Mouse (Mus musculus) left cerebral cortex, adult 2 months (tissue): ENCODE data around the gene Slc26a11. TPM values are rescaled to one million over a fixed set of nuclear protein-coding genes. Genes with fewer than 3 reads are reported as not detected.
"Not testable (repeated sequence)": the region's sequence is repeated elsewhere in the genome, so short reads cannot be mapped to it uniquely, and the experiment has no call there.

Source experiments
- DNase-seq, 2 experiments: peaks; one replicate each; pipeline ENCODE4 v3.0.0; 2021 to 2022; ENCODE audit warnings: low spot score in 2 of 2, mixed read lengths in 1 of 2; ENCODE audit errors: extremely low spot score in 1 of 2
- H3K27ac ChIP-seq: fragments of 200-600 bp; 2 replicates; pipeline ENCODE4 v1.8.1; 2022
- H3K4me3 ChIP-seq: fragments of 200-600 bp; 2 replicates; pipeline ENCODE4 v1.8.1; 2022
- CTCF ChIP-seq: fragments of 200-600 bp; IDR thresholded peaks from 2 replicates; pipeline ENCODE4 v1.8.1; 2022; ENCODE audit warnings: antibody characterized with exemption, mild to moderate bottlenecking, moderate library complexity
- intact Hi-C: fragments of 180-260 bp; cut with DNase I; formaldehyde crosslinking; loops from one replicate; pipeline ENCODE4 v1.15.1; 2025
- total RNA-seq, 2 experiments: library from RNA; stranded (reverse); gene quantifications; 2 replicates each; pipeline ENCODE4 v1.2.3; 2021

Slc26a11 gene
- total RNA-seq, 2 experiments from 2014 or later: 3.9 TPM

DNA sequence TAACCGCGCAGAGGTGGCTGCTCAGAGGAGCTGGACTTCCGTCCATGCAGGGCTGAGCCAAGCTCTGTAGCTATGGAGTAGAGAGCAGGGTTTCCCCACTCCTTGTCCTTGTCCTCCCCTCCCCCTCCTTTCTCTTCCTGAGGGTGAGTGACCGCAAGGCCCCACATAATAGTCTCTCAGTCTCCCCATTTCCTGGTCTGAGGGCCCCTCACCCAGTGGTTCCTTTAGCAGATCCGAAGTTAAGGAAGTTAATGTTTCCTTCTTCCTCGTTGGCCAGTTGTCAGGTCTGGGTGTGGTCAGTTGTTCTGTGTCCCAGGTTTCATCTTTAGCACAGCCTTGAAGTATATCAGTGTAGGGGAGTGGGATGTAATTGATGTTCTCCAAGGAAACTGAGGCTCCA, 20.1 kb downstream of the Slc26a11 start:
- Histone ChIP-seq H3K4me3 (no peak overlapping the region), H3K27ac (no peak overlapping the region)
- intact Hi-C loops: no loop called here
- TF ChIP-seq CTCF: no peak
- DNase-seq: no peak

DNA sequence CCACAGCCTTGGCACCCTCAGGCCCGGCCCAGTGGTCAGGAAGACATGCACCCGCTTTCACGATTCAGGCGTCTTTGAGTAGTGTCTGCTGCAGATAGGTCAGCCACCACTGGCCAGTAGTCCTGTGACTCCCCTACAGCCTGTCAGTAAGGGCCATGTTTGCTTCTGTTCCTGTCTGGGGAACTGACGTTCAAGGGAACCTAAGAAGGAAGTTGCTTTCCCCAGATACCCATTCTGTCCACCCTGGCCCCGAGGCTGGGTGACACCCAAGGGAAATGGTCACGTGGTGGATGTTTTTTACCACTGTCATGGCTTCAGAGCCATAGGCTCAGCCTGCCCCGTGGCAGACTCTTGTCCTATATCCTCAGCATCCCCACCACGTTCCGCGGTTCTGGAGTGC, 22.0 kb downstream of the Slc26a11 start:
- Histone ChIP-seq H3K4me3 (no peak overlapping the region), H3K27ac (no peak overlapping the region)
- intact Hi-C loops: no loop called here
- no peak for DNase-seq
- TF ChIP-seq CTCF: no peak

- H3K27ac ChIP-seq: no peak overlapping the region
- no peak overlapping the region for H3K4me3 ChIP-seq
- intact Hi-C loops: no loop called here
- no peak for TF ChIP-seq CTCF
- no peak for DNase-seq
Measured at GRCm38 (mm10) chr11:119378551-119378950, 23.2 kb downstream of the Slc26a11 start.

- DNase-seq: no peak
- no peak for TF ChIP-seq CTCF
- no peak overlapping the region for H3K27ac ChIP-seq
- H3K4me3 ChIP-seq: no peak overlapping the region
- intact Hi-C loops: no loop called here
Measured at GRCm38 (mm10) chr11:119381631-119382337, 26.4 kb downstream of the Slc26a11 start.

- DNase-seq: no peak
- intact Hi-C loops: no loop called here
- H3K27ac ChIP-seq: no peak overlapping the region
- no peak for TF ChIP-seq CTCF
- H3K4me3 ChIP-seq: no peak overlapping the region
Measured at GRCm38 (mm10) chr11:119382338-119382850, 27.0 kb downstream of the Slc26a11 start.

GRCm38 (mm10) chr11:119384904-119385303, 29.5 kb downstream of the Slc26a11 start:
- TF ChIP-seq CTCF: no peak
- intact Hi-C loops: no loop called here
- no peak overlapping the region for H3K27ac ChIP-seq
- no peak overlapping the region for H3K4me3 ChIP-seq
- DNase-seq: no peak

DNA sequence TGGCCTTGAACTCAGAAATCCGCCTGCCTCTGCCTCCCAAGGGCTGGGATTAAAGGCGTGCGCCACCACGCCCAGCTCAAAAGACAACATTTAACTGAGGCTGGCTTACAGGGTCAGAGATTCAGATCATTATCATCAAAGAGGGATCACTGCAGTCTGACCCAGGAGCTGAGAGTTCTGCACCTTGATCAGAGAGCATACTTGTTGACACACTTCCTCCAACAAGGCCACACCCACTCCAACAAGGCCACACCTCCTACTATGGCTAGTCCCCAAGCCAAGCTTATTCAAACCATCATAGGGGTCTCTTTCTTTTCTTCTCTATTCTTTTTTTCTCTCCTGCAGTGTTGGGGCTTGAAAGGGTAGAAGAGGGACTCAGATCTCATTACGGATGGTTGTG, 30.9 kb downstream of the Slc26a11 start:
- no peak for DNase-seq
- no peak for TF ChIP-seq CTCF
- intact Hi-C loops: no loop called here

GRCm38 (mm10) chr11:119387273-119387672, 31.9 kb downstream of the Slc26a11 start:
- H3K27ac ChIP-seq, intact Hi-C loops, H3K4me3 ChIP-seq, DNase-seq: not testable (repeated sequence)

More for the DNA sequence above, 30.9 kb downstream of the Slc26a11 start:
- Histone ChIP-seq H3K27ac (no peak overlapping the region), H3K4me3 (no peak overlapping the region)

GRCm38 (mm10) chr11:119389851-119390270, 34.5 kb downstream of the Slc26a11 start:
- peak overlapping the region; percentile 88 for H3K27ac ChIP-seq
- DNase-seq: peak; percentile 48 to 55
- intact Hi-C loops: no loop called here
- H3K4me3 ChIP-seq: peak overlapping the region; percentile 76
- TF ChIP-seq CTCF: peak; percentile 38

- DNase-seq: peak; percentile 21 to 38
- intact Hi-C loops: no loop called here
- TF ChIP-seq CTCF: no peak; the same call in 1 of the 2 replicates
- Histone ChIP-seq H3K4me3 (peak overlapping the region; percentile 76), H3K27ac (peak overlapping the region; percentile 88)
Measured at GRCm38 (mm10) chr11:119390271-119391231, 35.2 kb downstream of the Slc26a11 start.

DNA sequence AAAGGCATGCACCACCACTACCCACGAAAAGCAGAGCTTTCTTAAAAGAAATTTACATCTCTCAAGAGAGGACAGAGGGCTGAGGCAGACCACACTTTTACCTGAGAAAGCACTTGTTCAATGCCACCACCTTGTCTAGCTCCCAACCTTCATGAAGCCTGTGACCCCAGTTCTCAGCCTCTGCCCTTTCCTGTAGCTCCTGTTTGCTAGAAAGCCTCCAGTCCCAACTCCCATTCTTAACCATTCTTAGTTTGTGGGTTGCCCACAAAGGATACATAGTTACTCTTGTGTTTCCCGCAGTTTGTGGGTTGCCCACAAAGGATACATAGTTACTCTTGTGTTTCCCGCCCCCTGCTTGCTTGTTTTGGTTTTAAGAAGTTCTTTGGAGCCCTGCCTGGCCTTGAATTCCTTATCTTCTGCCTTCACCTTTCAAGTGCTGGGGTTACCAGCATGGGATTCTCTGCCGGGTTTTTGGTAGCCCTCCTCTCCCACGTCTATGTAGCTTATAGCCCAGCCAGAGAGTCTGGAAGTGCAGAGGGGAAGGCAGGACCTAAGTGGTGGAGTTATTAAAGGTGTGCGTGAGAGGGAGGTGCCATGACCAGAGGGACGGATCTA, 36.1 kb downstream of the Slc26a11 start:
- TF ChIP-seq CTCF: no peak
- H3K27ac ChIP-seq: no peak overlapping the region
- intact Hi-C loops: no loop called here
- no peak overlapping the region for H3K4me3 ChIP-seq
- DNase-seq: no peak
